Mouse (Mus musculus): ENCODE data around the gene Tmc6. TPM values are rescaled to one million over a fixed set of nuclear protein-coding genes. Genes with fewer than 3 reads are reported as not detected.
"Not testable (repeated sequence)": the region's sequence is repeated elsewhere in the genome, so short reads cannot be mapped to it uniquely, and the experiment has no call there.

The Tmc6 gene
- polyA plus RNA-seq, 1 experiment from 2014 or later = 4.2 TPM

- not testable (repeated sequence) for H3K4me3 ChIP-seq (ENCODE audit: low read depth, low read length); H3K36me3 ChIP-seq (ENCODE audit: control insufficient read depth, insufficient read depth, low read length); H3K27ac ChIP-seq (ENCODE audit: low read length); H3K27me3 ChIP-seq (ENCODE audit: control insufficient read depth, insufficient read depth, low read depth, low read length); H3K4me1 ChIP-seq (ENCODE audit: control insufficient read depth, insufficient read depth, low read length); H3K9ac ChIP-seq (ENCODE audit: low read depth, low read length); H3K9me3 ChIP-seq (replicated peaks; ENCODE audit: control insufficient read depth, low read length, poor library complexity, severe bottlenecking); ATAC-seq; H3K4me2 ChIP-seq (ENCODE audit: low read length)
- WGBS = 86% methylated on average over 9 of the region's 9 CpGs
Observed at GRCm38 (mm10) chr11:117815850-117816249, 33.9 kb upstream of the Tmc6 start.

DNA sequence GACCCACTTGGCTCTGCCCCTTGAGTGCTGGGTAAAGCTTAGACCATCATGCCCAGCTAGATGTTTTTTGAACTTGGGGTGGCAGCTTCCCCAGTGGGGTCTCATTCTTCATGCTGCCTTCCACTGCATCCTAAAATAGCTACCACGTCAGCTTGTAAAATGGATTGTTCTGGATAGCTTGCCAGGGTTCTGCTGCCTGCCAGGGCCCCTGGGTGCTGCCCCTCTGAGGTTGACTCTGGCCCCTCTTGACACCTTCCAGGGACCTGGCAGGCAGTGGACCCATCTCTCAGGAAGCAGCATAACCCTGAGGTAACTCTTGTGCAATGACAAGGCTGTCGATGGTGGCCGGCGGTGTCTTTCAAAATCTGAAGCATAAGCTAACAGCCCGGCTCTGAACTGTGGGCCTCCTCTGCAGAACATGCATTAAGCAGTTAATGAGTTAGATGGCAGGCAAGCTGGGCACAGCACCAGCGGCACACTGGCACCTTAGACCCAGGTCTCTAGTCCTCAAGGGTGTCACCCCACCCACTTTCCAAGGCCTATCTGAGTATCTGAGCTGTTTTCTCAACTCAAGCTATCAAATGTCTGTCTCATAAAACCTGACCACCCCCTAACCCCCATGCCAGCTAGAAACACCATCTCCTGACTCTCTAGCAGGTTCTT, 32.8 kb upstream of the Tmc6 start:
- H3K4me3 ChIP-seq (ENCODE audit: low read depth, low read length) = no peak overlapping the region
- peaks cover 13% of the 10 kb centered on the region for H3K4me1 ChIP-seq (ENCODE audit: control insufficient read depth, insufficient read depth, low read length)
- no peak overlapping the region for H3K4me2 ChIP-seq (ENCODE audit: low read length)
- no peaks in the 10 kb centered on the region for H3K9me3 ChIP-seq (replicated peaks; ENCODE audit: control insufficient read depth, low read length, poor library complexity, severe bottlenecking)
- no peaks in the 10 kb centered on the region for H3K36me3 ChIP-seq (ENCODE audit: control insufficient read depth, insufficient read depth, low read length)
- no peak overlapping the region for H3K27ac ChIP-seq (ENCODE audit: low read length)
- H3K27me3 ChIP-seq (ENCODE audit: control insufficient read depth, insufficient read depth, low read depth, low read length) = peaks cover 6% of the 10 kb centered on the region
- ATAC-seq = no peak
- no peak overlapping the region for H3K9ac ChIP-seq (ENCODE audit: low read depth, low read length)
- WGBS = 95% methylated on average over 6 of the region's 6 CpGs

DNA sequence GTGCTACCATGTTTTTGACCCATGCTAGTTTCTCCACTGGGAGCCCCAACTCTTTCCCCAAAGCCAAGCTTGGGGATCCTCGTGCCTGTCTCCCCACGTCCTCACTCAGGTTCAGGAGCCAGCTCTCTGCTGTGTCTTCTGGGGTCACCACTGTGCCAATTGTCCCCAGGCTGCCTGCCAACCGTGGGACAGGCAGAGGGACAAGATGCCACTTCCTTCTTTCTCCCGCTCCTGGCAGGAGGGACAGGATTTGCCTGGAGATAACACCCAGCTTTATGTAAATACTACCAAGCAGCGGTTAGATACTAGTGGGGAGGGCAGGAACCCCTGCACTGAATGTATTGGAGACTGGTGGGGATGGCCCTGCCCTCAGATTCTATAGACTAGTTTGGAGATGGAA, 31.9 kb upstream of the Tmc6 start:
- H3K27me3 ChIP-seq (ENCODE audit: control insufficient read depth, insufficient read depth, low read depth, low read length) = peaks cover 12% of the 10 kb centered on the region
- no peaks in the 10 kb centered on the region for H3K9me3 ChIP-seq (replicated peaks; ENCODE audit: control insufficient read depth, low read length, poor library complexity, severe bottlenecking)
- ATAC-seq = no peak
- no peaks in the 10 kb centered on the region for H3K36me3 ChIP-seq (ENCODE audit: control insufficient read depth, insufficient read depth, low read length)
- H3K4me3 ChIP-seq (ENCODE audit: low read depth, low read length) = no peak overlapping the region
- no peak overlapping the region for H3K4me2 ChIP-seq (ENCODE audit: low read length)
- H3K27ac ChIP-seq (ENCODE audit: low read length) = no peak overlapping the region
- WGBS = 77% methylated on average over 5 of the region's 5 CpGs
- peaks cover 10% of the 10 kb centered on the region; the same call in 1 of the 2 replicates for H3K4me1 ChIP-seq (ENCODE audit: control insufficient read depth, insufficient read depth, low read length)
- no peak overlapping the region for H3K9ac ChIP-seq (ENCODE audit: low read depth, low read length)

DNA sequence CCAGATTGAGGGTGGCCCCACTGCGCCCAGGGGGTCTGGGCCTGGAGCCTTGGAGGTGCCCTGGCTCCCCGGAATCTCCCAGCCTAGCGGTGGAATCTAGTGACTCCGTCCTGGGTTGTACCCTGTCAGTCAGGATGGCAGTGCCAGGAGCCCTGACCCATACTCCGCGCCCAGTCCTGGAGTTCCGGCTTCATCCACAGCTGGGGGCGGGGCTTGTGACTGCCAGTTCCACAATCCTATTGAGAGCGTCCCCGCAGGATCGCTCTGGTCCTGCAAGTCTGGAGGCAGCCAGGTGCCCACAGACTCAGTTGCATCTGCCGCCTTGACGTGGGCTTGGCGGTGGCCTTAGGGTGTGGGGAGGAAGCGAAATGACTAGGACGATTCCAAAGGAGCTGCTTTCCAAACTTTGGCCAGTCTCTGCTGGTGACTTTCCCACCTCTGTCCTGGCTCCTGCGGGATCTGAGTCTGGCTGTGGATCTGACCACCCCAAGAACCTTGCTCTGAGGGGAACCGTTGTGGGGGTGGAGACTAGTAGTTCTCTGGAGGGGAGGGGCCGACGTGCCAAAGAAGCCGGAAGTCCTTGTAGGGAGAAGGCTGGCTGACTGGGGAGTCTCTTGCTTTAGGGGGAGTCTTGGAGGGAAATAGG, 28.5 kb upstream of the Tmc6 start:
- H3K4me2 ChIP-seq (ENCODE audit: low read length) = peak overlapping the region; percentile 95
- no peak overlapping the region for H3K27ac ChIP-seq (ENCODE audit: low read length)
- peaks cover 14% of the 10 kb centered on the region for H3K27me3 ChIP-seq (ENCODE audit: control insufficient read depth, insufficient read depth, low read depth, low read length)
- no peaks in the 10 kb centered on the region for H3K36me3 ChIP-seq (ENCODE audit: control insufficient read depth, insufficient read depth, low read length)
- ATAC-seq = peak; percentile 85
- H3K4me1 ChIP-seq (ENCODE audit: control insufficient read depth, insufficient read depth, low read length) = peaks cover 10% of the 10 kb centered on the region; the same call in 1 of the 2 replicates
- H3K4me3 ChIP-seq (ENCODE audit: low read depth, low read length) = peak overlapping the region; percentile 46
- H3K9ac ChIP-seq (ENCODE audit: low read depth, low read length) = peak overlapping the region; percentile 49
- H3K9me3 ChIP-seq (replicated peaks; ENCODE audit: control insufficient read depth, low read length, poor library complexity, severe bottlenecking) = no peaks in the 10 kb centered on the region
- under 1% methylated on average over 21 of the region's 21 CpGs for WGBS

DNA sequence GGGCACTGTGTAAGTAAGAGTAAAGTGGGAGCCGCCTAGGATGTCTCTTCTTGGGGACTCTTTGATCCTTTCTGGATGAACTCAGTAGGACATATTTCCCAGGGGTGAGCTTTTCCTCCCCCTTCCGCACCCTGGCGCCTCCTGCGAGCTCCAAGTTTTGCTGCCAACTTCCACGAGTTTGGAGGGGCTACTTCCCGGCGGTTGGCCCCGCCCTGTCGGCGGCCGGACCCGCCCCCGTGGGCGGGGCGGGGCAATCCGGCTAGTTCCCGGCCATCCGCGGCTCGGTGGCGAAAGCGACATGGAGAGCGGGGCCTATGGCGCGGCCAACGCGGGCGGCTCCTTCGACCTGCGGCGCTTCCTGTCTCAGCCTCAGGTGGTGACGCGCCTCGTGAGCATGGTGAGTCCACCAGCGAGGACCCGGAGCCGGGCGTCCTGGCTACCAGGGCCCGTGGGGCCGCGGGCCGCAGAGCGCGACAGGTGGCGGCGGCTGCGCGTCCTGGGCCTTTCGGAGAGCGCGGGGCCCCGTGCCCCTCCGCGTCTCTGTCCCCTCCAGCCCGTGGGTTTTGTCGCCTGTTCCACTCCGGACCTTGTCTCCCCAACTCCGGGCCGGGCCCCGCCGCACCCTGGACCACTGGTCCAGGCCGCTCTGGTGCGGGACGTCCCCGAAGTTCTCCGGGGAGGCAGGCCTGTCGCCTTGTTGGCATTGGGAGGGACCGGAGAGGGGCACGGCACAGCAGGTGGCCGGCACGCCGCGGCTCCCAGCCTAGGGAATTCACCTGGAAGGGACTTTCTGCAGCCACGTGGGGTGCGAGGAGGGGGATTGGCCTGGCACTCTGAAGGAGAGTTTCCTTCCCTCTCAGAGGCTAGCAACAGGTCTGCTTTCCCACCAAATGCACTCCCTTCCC, 27.7 kb upstream of the Tmc6 start, which contains the start of the genes Gm20708 and Syngr2:
Gene Gm20708, plus strand, starts transcription at position 262 of the 905 bp plus-strand sequence.
Gene Syngr2, plus strand, starts transcription at position 262 of the 905 bp plus-strand sequence.
- H3K4me3 ChIP-seq (ENCODE audit: low read depth, low read length) = peak within 1 kb of the TSS; percentile 46
- peaks cover 14% of the 10 kb centered on the region for H3K27me3 ChIP-seq (ENCODE audit: control insufficient read depth, insufficient read depth, low read depth, low read length)
- peaks cover 10% of the 10 kb centered on the region; the same call in 1 of the 2 replicates for H3K4me1 ChIP-seq (ENCODE audit: control insufficient read depth, insufficient read depth, low read length)
- peak within 1 kb of the TSS; percentile 49 for H3K9ac ChIP-seq (ENCODE audit: low read depth, low read length)
- no peaks in the 10 kb centered on the region for H3K9me3 ChIP-seq (replicated peaks; ENCODE audit: control insufficient read depth, low read length, poor library complexity, severe bottlenecking)
- under 1% methylated on average over 64 of the region's 75 CpGs for WGBS
- no peaks in the 10 kb centered on the region for H3K36me3 ChIP-seq (ENCODE audit: control insufficient read depth, insufficient read depth, low read length)
- H3K27ac ChIP-seq (ENCODE audit: low read length) = no peak within 1 kb of the TSS
- H3K4me2 ChIP-seq (ENCODE audit: low read length) = peak within 1 kb of the TSS; percentile 95
- peak; percentile 46 for ATAC-seq

- no peak overlapping the region for H3K27ac ChIP-seq (ENCODE audit: low read length)
- peaks cover 14% of the 10 kb centered on the region for H3K27me3 ChIP-seq (ENCODE audit: control insufficient read depth, insufficient read depth, low read depth, low read length)
- no peak for ATAC-seq
- no peaks in the 10 kb centered on the region for H3K9me3 ChIP-seq (replicated peaks; ENCODE audit: control insufficient read depth, low read length, poor library complexity, severe bottlenecking)
- H3K4me3 ChIP-seq (ENCODE audit: low read depth, low read length) = no peak overlapping the region
- no peak overlapping the region for H3K4me2 ChIP-seq (ENCODE audit: low read length)
- H3K36me3 ChIP-seq (ENCODE audit: control insufficient read depth, insufficient read depth, low read length) = no peaks in the 10 kb centered on the region
- H3K4me1 ChIP-seq (ENCODE audit: control insufficient read depth, insufficient read depth, low read length) = peaks cover 10% of the 10 kb centered on the region; the same call in 1 of the 2 replicates
- H3K9ac ChIP-seq (ENCODE audit: low read depth, low read length) = no peak overlapping the region
- WGBS = 92% methylated on average over 6 of the region's 6 CpGs
Observed at GRCm38 (mm10) chr11:117806781-117807180, 24.8 kb upstream of the Tmc6 start.

DNA sequence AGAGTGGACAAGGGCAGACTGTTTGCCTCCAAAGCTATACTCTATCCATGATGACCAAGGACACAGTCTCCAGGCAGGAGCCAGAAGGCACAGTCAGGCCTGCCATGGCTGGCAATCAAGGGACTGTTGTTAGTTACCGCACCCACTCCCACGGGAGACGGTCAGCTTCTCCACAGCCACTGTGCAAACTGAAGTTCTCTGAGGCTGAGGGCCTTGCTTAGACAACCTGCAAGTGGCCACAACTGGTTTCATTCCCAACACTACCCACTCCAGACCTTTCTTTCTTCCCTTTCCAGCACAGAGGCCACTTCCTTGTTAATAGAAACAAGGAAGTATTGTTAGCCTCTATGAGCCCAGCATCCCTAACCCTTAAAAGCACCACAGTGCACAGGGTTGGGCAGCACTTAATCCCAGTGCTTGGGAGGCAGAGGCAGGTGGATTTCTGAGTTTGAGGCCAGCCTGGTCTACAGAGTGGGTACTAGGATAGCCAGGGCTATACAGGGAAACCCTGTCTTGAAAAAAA, 21.2 kb upstream of the Tmc6 start:
- H3K36me3 ChIP-seq (ENCODE audit: control insufficient read depth, insufficient read depth, low read length) = no peaks in the 10 kb centered on the region
- WGBS = 84% methylated on average over 3 of the region's 3 CpGs
- no peak for ATAC-seq
- H3K9me3 ChIP-seq (replicated peaks; ENCODE audit: control insufficient read depth, low read length, poor library complexity, severe bottlenecking) = no peaks in the 10 kb centered on the region
- H3K9ac ChIP-seq (ENCODE audit: low read depth, low read length) = no peak overlapping the region
- H3K4me1 ChIP-seq (ENCODE audit: control insufficient read depth, insufficient read depth, low read length) = no peaks in the 10 kb centered on the region
- H3K4me2 ChIP-seq (ENCODE audit: low read length) = no peak overlapping the region
- no peaks in the 10 kb centered on the region for H3K27me3 ChIP-seq (ENCODE audit: control insufficient read depth, insufficient read depth, low read depth, low read length)
- no peak overlapping the region for H3K27ac ChIP-seq (ENCODE audit: low read length)
- H3K4me3 ChIP-seq (ENCODE audit: low read depth, low read length) = no peak overlapping the region

DNA sequence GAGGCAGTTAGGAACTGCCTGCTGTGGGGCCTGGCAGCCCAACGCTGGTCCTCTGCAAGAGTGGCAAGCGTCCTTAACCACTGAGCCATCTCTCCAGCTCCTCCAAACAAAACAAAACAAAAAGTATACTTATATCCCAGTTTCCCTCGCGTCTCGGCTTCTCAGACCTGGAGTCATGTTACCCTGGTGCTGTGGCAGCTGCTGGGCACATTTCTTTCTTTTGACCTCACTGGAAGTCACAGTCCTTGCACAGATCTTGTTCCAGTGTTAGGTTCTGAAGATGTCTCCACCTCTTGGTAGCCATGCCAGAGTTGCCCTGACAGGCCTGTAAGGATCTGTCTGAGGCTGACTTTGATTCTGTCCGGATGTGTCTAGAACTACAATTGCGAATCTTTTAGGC, 19.7 kb upstream of the Tmc6 start:
- 74% methylated on average over 7 of the region's 7 CpGs for WGBS

More for the DNA sequence above, 19.7 kb upstream of the Tmc6 start:
- Histone ChIP-seq H3K27me3 (ENCODE audit: control insufficient read depth, insufficient read depth, low read depth, low read length) (no peaks in the 10 kb centered on the region), H3K9ac (ENCODE audit: low read depth, low read length) (no peak overlapping the region), H3K4me2 (ENCODE audit: low read length) (no peak overlapping the region), H3K27ac (ENCODE audit: low read length) (no peak overlapping the region), H3K4me3 (ENCODE audit: low read depth, low read length) (no peak overlapping the region), H3K36me3 (ENCODE audit: control insufficient read depth, insufficient read depth, low read length) (no peaks in the 10 kb centered on the region), H3K9me3 (replicated peaks; ENCODE audit: control insufficient read depth, low read length, poor library complexity, severe bottlenecking) (no peaks in the 10 kb centered on the region), H3K4me1 (ENCODE audit: control insufficient read depth, insufficient read depth, low read length) (no peaks in the 10 kb centered on the region)
- ATAC-seq = no peak

Measured in midbrain, embryonic 16.5 days (tissue).